Mouse (Mus musculus) thymus, postnatal 4 days (tissue): ENCODE measurements at regions not wholly inside any gene's neighbourhood (a gene's known extent, or its start where the extent isn't known, plus 50 kb on each side); places are given as distances from the start of the nearest gene placed in this dataset.

Experiments
- DNase-seq: peaks from one replicate; pipeline ENCODE4 v3.0.0; 2021

GRCm38 (mm10) chr3:21218936-21219335 is 852.0 kb upstream of the Agtr1b start:
- no peak for DNase-seq

GRCm38 (mm10) chr3:21241184-21241583 is 835.3 kb upstream of the Tbl1xr1 start:
- DNase-seq: no peak

- no peak for DNase-seq
Measured at GRCm38 (mm10) chr3:21256129-21256760, 820.2 kb upstream of the Tbl1xr1 start.

- DNase-seq: no peak
Measured at GRCm38 (mm10) chr3:21263317-21263716, 813.1 kb upstream of the Tbl1xr1 start.

GRCm38 (mm10) chr3:21265491-21265890 is 811.0 kb upstream of the Tbl1xr1 start:
- DNase-seq: no peak

GRCm38 (mm10) chr3:21268429-21269129 is 807.9 kb upstream of the Tbl1xr1 start:
- no peak for DNase-seq

GRCm38 (mm10) chr3:21269130-21269440 is 807.4 kb upstream of the Tbl1xr1 start:
- DNase-seq: no peak

GRCm38 (mm10) chr3:21270788-21271187 is 805.7 kb upstream of the Tbl1xr1 start:
- no peak for DNase-seq

GRCm38 (mm10) chr3:21272219-21272618 is 804.2 kb upstream of the Tbl1xr1 start:
- DNase-seq: no peak

- no peak for DNase-seq
Measured at GRCm38 (mm10) chr3:21292774-21293173, 783.7 kb upstream of the Tbl1xr1 start.

GRCm38 (mm10) chr3:21293308-21293707 is 783.1 kb upstream of the Tbl1xr1 start:
- no peak for DNase-seq

- DNase-seq: no peak
Measured at GRCm38 (mm10) chr3:21294776-21295175, 781.7 kb upstream of the Tbl1xr1 start.

- no peak for DNase-seq
Measured at GRCm38 (mm10) chr3:21296581-21297110, 779.8 kb upstream of the Tbl1xr1 start.

GRCm38 (mm10) chr3:21325329-21325896 is 751.0 kb upstream of the Tbl1xr1 start:
- DNase-seq: no peak

GRCm38 (mm10) chr3:21341916-21342315 is 734.5 kb upstream of the Tbl1xr1 start:
- no peak for DNase-seq

GRCm38 (mm10) chr3:21343095-21343494 is 733.4 kb upstream of the Tbl1xr1 start:
- DNase-seq: no peak

- DNase-seq: no peak
Measured at GRCm38 (mm10) chr3:21349421-21349820, 727.0 kb upstream of the Tbl1xr1 start.

- DNase-seq: no peak
Measured at GRCm38 (mm10) chr3:21356150-21356549, 720.3 kb upstream of the Tbl1xr1 start.

GRCm38 (mm10) chr3:21356831-21357712 is 719.4 kb upstream of the Tbl1xr1 start:
- no peak for DNase-seq

- DNase-seq: no peak
Measured at GRCm38 (mm10) chr3:21358068-21358467, 718.4 kb upstream of the Tbl1xr1 start.

- no peak for DNase-seq
Measured at GRCm38 (mm10) chr3:21361069-21361468, 715.4 kb upstream of the Tbl1xr1 start.

GRCm38 (mm10) chr3:21379816-21380215 is 696.6 kb upstream of the Tbl1xr1 start:
- no peak for DNase-seq

- DNase-seq: no peak
Measured at GRCm38 (mm10) chr3:21381072-21381471, 695.4 kb upstream of the Tbl1xr1 start.
